Mouse (Mus musculus) ovary, postnatal 14 days (tissue): ENCODE measurements around the gene Rhbdl3.
A peak's percentile ranks its signal among the peaks of the same experiment; 100 is the strongest.

Experiments
- DNase-seq: peaks from one replicate; pipeline ENCODE4 v3.0.0; 2022; ENCODE audit warnings: low spot score

Gene Rhbdl3

DNA sequence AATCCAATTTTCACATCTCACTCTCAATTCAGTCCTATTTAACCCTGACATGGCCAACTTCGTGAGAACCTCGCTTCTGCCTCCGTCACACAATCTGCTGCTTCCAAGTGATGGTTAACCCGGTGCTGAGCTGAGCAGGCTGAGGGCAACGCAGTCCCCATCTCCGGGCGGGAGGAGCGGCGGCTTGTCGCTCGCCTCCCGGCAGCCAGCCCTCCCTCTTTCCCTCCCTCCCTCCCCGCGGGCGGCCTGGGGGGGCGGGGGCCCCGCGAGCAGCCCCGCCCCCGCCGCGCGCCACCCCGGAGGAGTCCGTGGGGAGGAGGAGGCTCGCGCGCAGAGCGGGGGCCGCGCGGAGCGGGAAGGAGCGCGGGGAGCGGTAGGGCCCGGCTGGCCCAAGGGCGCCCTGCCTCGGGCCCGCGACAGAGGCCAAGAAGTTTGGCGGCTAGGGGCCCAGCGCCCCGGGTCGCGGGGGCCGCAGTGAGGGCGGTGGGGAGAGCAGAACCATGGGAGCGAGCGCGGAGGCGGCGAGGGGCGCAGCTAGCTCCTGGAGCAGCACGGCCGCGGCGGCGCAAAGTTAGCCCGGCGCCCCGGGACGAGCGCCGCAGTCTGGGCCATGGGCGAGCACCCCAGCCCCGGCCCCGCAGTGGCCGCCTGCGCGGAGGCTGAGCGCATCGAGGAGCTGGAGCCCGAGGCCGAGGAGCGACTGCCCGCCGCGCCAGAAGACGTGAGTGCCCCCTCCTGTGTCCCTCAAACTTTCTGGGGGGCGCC, at the start of gene Rhbdl3:
TSS of gene Rhbdl3 (plus strand) at position 362 of the 765 bp plus-strand sequence.
- peak; percentile 43 for DNase-seq

DNA sequence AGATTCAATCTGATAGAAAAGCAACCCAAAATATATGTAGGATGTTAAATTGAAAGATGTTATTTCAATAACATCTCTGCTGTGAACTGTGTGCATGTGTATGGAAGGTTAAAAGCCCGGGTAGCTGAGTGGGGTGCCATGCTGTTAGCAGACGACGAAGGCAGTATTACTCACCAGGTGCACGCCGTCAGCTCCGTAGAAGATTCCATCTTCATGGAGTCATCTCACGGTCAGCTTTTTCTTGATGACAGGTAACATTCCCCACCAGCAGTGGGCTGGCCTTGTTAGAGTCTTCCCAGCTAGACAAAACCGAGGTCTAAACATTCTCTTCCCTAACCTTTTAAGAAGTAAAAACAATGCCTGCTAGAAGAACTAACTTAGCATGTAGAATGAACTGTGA, 36.6 kb upstream of the Rhbdl3 start:
- DNase-seq = no peak

DNA sequence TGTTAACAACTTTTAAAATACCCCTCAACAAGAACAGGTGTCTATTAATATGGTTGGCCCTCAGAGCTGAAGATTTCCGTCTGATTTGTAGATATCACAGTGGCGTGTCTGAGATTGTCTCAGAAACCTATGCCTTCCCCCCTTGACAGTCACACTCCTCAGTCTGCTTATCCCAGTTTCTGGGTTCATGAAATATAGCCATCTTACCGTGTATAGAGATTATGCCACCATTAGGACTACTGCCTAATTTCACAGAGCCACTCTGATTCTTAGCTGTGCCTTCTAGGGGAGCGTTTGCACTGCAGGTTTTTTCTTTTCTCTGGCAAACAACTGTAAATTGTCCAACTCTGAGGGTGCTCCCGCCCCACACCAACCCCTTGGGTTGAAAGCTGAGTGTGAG, 29.6 kb upstream of the Rhbdl3 start:
- DNase-seq = no peak

DNA sequence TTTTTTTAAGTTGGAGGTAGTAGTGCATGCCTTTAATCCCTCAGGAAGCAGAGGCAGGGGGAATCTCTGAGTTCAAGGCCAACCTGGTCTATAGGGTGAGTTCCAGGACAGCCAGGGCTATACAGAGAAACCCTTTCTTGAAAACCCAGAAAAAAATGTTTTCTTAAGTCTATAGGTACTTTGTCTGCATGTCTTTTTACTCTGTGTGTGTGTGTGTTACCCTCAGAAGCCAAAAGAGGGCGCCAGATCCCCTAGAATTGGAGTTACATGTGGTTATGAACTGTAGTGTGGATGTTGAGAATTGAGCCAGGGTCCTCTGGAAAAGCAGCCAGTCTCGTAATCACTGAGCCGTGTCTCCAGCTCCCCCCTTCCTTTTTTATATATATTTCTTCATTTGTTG, 25.7 kb upstream of the Rhbdl3 start:
- DNase-seq = no peak

DNA sequence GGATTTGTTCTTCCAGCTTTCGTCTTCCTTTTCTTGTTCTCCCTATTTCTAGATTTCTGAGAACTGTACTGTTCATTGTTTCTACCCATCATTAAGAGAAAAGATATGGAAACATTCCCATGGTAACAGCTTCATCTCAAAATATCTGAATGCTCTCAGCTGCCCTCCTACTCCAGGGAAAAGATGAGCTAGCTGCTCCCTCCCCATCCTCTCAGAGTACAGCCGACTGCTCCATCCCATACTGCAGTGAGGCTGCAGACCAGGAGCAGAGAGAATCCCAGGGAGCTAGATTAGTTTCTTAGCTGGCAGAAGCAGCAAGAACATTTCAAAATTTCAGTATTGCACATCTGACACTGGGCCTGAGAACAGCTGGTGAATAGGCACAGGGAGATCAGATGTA, 22.7 kb upstream of the Rhbdl3 start:
- DNase-seq = no peak

DNA sequence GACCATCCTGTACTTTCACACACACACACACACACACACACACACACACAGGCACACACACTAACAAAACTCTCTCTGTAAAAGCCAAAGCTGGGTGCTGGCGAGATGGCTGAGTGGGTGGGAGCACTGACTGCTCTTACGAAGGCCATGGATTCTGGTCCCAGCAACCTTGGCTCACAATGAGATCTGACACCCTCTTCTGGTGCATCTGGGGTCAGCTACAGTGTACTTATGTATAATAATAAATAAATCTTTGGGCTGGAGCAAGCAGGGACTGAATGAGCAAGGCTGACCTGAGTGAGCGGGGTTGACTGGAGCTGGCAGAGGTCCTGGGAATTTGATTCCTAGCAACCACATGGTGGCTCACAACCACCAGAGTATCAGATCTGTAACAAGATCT, 16.9 kb upstream of the Rhbdl3 start:
- no peak for DNase-seq

DNA sequence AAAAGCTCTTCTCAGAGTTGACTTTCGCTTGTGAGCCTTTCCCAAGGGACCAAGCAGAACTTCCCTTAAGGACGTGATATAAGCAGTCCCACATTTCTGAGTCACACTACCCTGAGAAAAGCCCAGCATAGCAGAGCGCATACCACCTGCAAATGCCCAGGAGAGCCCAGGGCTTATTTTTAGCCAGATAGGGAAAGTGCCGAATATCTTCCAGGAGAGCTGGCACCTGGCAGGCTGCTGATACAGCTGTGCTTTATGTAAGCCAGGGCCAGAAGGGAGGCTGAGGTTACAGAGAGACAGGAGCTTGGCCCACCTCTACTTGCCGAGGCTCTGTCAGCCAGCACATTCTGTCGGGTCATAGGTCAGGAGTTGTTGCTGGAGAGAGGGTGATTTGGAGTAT, 16.1 kb upstream of the Rhbdl3 start:
- DNase-seq = no peak

DNA sequence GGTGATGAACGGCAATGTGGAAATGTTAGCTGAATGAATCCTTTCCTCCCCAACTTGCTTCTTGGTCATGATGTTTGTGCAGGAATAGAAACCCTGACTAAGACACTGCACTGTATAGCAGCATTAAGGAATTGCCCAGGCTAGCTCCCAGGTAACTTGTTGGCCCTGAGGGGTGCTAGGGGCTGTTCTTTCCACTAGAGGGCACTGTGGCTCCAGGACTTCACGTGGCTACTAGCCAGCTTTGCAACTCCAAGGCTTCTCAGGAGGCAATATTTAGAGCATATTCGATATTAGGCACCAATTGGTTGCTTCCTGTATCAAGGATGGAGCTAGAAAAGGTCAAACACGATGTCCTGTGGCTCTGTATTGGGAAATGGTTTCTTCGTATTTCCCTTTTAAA, 13.6 kb upstream of the Rhbdl3 start:
- peak; percentile 70 for DNase-seq

DNA sequence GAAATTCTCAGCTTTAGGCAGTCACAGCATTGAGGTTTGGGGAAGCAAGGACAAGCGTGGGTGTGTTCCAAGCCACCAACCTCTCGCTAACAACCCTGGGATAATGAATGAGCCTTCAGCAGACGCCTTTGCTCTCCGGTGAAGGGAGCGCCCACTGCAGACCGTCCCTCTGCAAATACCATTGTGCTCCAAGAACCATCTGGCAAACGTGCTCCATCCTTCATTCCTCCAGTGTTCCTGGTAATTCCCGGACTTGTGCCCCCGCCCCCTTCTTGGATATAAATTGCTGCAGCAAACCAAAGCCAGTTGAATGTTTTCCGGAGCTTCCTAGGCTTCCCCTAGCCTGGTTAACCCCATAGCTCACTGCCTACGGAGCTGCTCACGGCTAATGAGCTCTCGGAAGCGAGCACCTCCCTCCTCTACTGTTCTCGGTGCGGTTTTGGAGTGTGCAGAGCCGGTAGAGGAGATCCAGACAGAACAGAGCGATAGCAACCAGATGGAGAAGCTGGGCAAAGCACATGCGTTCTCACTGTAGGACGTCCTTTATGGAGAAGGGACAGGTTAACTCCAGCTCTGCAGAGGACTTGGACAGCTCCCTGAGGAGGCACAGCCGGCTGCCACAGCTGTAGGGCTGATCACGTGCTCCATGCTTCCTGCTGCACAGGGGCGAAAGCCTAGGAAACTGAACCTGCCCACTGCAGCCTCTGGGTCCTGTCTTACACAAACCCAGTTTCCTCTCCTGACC, 10.8 kb upstream of the Rhbdl3 start:
- DNase-seq = no peak

DNA sequence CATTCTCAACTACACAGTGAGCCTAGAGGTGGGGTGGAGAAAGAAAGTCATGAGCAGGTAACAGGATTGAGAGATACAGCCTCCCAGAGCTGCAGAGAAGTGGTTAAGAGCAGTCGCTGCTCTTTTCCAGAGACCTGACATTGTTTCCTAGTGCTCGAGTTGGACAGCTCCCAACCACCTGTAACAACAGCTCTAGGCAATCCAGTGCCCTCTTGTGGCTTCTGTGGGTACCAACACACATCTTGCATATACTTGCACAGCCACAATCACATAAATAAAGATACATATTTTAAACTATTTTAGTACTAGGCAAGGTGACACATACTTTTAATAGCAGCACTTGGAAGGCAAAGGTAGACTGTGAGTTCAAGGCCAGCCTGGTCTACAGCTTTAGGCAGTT, 9.7 kb upstream of the Rhbdl3 start:
- DNase-seq = no peak

DNA sequence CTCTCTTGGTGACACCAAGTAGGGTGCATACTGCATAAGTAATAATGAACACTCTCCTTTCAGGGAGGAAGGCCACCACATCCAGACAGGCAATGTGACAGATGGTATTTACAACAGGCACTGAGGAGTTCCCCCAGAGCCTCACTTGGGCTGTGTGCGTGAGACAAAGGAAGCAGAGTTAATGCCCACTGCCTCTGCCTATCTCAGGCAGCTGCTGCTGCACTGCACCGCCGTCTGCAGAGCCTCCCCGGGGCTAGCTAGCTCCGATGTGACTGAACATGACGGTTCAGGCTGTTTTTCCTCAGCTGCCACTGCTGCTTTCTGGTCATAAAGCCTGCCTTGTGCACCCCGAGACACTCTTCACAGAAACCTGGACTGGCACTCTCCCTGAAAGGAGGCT, 8.2 kb upstream of the Rhbdl3 start:
- DNase-seq = no peak

DNA sequence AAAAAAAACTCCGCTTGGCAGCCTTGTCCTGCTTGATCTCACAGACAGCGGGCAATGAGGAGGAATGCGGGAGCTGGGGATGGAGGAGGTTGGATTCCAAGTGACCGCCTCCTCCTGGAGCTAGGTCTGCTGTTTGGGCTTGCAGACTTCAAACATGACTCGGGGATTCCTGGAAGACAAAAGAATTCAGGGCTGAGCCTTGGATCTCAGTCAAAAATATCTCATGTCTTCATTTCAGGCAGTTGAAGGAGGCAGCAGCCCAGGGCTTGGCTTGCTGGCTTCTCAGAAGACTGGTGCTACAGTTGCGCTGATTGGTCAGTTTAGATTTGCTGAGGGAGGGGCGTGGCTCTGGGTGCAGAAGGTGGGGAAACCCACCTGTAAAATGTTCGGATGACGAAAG, 5.6 kb upstream of the Rhbdl3 start:
- DNase-seq = no peak

DNA sequence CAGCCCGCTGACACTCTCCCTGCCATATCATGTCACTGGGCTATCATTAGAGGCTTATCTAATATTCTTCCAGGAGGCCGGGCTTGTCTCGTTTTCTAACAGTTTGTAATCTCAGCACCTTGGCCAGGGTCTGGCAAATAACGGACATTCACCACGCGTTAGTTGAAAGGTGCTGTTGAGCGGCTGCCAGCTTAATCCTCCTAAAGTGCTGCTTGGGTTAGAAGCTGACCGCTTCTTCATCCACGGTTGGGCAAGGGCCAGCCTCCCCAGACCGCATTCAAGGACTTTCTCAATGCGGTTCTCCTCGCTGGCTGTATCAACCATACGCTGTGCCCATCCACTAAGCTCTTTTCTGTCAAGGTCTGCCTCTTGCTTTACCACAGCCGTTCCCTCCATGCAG, 4.9 kb upstream of the Rhbdl3 start:
- no peak for DNase-seq

DNA sequence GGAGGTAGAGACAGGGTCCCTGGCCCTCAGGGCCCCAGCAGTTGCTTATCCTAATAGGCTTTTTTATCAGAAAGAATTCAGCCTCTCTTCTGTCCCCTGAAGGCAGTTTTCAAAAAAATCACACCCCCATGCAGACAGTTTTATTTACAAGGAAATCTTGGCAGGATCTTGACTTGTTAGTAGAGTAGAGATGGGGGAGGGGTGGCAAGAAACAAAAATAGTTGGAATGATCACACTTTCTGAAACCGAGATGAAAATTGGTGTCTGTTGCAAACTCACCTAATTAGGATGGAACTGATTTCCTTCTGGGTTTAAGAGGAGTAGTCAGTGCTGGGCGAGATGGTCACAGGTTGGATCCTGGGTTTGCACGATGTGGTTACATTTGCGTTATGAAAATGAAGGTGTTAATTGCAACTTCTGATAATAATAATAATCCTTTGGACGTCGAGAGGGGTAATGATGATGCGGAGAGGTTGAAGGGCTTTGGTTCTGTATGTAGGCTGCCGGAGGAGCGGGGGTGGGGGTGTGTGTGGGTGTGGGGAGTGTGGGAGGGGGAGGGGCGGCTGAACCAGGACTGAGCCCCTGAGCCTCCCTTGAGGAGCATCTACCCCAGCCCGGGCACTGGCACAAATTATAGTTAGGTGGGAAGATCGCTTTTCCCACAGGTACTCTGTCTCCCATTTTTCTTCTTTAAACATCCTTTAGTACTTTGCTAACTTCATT, 1.0 kb upstream of the Rhbdl3 start:
- DNase-seq = no peak

DNA sequence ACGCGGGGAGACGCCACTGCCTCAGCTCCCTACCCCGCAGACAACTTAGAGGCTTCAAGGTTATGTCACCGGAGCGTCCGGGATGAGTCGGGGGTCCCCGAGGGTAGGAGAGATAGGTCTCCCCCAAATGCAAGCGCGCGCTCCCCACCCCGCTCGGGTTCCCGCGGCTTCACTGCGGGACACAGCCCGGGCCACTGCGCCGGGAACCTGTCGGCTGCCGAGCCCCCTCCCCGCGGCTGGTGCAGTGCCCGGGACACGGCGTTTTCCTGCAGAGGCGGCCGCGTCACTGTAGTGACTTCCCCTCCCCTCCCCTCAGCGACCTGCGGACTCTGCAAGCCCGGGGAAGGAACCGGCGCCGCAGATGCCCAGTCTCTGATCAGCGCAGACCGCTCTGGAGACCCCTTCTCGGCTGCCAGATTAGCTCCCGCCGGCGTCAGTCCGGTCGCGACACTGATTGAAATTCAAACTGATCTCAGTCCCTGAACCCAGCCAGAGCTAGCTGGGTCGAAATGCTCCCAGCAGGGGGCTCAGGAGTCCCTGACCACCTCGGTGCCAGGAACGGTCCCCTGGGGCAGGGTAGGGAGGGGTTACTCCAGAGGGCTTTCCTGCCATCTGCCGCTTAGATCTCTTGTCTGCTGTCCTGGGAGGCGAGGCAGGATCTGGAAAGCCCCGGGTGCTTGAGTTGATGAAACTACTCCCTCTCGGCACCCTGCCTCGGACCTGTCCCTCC, 769 bp downstream of the Rhbdl3 start:
- peak; percentile 44 for DNase-seq

DNA sequence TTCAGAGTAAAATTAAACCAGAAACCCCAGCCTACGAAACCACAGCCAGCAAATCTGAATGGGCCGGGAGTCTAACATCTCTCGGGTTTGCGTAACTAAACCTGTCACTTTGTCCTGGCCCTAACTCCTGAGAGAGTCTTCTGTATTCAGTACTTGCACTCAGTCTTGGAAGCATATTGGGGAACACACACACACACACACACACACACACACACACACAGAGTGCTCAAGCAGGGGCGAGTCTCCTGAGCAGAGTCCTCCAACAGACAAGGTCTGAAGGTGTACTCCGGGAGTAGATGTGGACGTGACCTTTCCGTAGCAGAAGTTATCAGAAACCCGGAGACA, 1.3 kb downstream of the Rhbdl3 start:
- no peak for DNase-seq

DNA sequence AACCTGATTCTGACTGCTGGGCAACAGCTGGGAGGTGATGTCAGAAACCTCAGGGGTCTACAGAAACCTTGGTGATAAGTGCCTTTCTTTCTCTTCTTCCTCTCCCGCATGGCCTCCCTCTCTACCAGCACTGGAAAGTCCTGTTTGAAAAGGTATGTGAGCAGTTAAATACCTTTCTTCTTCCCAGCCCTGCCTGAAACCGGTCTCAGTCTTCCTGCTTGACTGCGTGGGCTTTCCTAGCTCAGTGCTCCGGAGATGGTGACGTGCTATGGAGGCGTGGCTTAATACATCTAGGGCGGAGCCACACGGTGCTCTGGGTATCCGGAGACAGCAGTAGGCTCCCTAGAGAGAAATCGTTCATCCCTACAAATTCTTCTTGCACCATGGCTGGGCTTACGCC, 1.8 kb downstream of the Rhbdl3 start:
- DNase-seq = peak; percentile 65

DNA sequence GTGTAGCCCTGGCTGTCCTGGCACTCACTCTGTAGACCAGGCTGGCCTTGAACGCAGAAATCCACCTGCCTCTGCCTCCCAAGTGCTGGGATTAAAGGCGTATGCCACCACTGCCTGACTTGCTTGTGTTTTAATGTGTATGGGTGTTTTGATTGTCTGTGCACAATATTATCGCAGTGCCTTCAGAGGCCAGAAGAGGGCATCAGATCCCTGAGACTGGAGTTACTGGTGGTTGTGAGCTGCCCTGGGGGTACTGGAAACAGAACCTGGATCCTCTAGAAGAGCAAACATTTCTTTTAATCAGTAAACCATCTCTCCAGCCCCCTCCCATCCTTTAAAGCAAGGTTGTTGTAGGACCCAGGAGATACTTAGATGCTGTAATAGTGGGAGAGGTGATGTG, 3.0 kb downstream of the Rhbdl3 start:
- no peak for DNase-seq

DNA sequence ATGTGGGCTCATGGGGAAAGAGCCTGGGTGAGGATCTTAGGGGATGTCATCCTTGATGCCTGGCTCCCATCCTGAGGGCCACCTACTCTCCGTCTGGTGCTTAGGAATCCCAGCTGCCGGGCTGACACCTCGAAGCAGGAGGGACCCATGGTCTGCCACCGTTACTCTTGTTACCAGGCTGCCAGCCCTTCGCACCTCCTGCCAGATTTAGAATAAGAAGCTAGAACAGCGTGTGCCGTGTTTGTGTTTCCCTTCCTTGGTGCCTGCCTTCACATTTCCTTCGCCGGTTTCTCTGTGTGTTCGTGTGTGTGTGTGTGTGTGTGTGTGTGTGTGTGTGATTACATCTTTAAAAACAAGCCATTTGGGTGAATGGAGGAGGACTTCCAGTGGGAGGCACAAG, 4.1 kb downstream of the Rhbdl3 start:
- no peak for DNase-seq

DNA sequence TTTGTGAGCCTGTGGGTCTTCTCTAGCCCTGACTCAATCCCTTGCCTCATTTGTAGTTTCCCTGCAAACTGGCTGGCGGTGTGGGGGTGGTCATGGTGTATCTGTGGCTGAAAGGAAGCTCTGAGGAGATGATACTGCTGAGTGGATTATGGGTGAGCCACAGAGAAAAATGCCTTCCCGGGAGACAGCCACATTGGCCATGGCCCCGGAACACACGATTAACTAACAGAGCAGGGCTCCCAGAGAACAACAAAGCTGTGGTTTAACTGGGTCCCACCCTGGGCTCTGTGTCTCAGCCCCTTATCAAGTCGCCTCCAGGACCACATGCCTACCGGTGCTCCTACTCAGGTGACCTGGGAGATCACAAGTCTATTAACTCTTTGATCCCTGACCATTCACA, 7.8 kb downstream of the Rhbdl3 start:
- no peak for DNase-seq

DNA sequence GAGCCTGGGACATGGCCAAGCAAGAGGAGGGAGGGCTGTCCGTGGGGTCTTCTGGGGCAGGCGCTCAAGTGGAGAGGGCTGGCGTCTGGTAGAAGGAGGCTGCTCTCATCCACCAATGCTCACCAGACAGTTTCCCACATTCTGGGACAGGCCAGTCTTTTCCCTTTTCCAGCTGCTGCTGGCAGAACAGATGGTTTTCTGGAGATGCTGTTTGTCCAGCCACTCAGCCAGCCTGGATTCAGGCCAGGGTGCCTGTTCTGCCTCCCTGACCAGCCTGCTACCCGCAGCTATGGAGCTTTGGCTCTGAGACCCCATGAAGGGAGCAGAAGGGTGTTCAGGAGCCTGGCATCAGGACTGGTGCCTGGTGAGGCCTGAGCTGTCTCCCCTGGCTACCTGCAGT, 10.6 kb downstream of the Rhbdl3 start:
- no peak for DNase-seq

DNA sequence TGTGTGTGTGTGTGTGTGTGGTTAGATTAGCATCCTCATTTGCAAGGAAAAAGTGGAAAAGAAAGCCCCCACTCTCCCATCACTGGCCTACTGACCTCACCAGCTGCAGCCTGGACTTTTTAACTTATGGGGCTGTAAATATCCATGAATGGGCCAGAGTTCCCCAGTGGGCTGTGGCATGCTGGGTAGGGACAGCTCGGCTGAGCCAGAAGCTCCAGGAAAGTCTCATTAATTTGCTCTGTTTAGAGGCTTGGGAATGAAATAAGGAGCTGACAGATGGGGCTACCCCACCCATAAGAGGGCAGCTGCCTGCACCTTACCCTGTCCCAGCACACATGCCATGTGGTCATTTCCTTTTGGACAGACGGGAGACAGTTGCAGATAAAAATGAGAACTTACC, 11.3 kb downstream of the Rhbdl3 start:
- DNase-seq = no peak

DNA sequence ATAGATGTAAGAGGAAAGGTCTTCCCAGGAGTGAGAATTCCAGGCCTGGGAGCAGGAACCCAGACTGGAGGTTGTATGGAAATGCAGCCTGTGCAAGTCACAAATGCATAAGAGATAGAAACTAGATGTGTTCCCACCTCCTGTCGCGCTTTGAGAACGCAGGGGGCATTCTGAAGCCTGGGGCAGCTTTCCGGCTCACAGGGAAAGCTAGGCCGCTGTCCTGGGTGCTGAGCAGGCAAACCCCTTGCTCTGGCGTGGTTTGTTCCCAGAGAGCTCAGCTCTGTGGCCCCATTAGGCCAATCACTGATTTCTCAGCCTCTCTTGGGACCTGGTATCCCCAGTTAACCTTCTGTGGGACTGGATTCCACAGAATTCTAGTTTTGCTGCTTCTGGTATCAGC, 11.9 kb downstream of the Rhbdl3 start:
- no peak for DNase-seq
